Mouse (Mus musculus): ENCODE measurements around the gene Igfbp6.

- no peak for TF ChIP-seq CTCF (IDR thresholded peaks at IDR 0.05; ENCODE audit: control insufficient read depth, insufficient read depth, insufficient replicate concordance, low read depth, low read length)
- TF ChIP-seq POLR2A (IDR thresholded peaks at IDR 0.05; ENCODE audit: control insufficient read depth, low read depth, low read length), result peak; percentile 55
Observed at GRCm38 (mm10) chr15:102136129-102136758, 7.9 kb upstream of the Igfbp6 start, which contains the start of gene Spryd3.
